Mouse (Mus musculus): Measurements from ENCODE around the gene Tyw1.

Gene Tyw1

DNA sequence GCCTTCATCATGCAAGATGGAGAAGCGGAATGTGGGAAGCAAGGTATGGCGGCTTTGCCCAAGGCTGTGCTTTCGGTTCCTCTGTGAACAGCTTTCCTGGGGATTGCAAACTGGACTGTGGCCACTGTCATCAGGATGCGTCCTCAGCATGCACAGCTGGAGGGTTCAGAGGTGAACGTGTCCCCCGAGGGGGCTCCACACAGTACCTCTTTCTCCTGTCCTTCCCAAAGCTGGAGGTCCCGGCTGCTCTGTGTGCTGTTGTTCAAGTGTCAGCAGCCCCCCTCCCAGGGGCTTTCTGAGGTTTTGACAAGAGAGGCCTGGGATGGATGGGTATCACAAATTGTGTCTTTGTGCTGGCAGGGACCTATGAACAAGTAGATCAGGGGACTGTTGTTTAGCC, 131.0 kb downstream of the Tyw1 start:
- DNase-seq (ENCODE audit: low read depth, low spot score) = no peak

Data from brain, adult 2 months (tissue).